Mouse (Mus musculus): ENCODE measurements around the gene Hsph1. TPM values are rescaled to one million over a fixed set of nuclear protein-coding genes. Genes with fewer than 3 reads are reported as not detected.

The Hsph1 gene
- polyA plus RNA-seq, 1 experiment from 2014 or later: 49.5 TPM

DNA sequence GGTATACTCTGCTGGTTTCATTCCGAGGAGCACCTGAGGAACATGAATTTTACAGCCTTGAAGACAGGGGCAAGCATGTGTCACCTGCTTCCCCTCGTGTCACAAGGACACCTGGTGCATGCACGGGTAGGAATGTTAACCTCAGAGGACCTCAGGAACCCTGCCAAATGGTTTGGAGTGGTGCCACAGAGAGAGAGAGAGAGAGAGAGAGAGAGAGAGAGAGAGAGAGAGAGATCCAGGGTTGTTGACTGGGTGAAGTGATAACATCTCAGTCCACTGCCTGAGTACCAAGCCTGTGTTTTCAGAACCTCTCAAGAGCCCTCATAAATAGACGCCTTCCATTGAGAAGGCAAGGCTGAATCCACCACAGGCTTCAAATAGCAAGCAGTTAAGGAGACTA is 12.0 kb upstream of the Hsph1 start:
- Histone ChIP-seq H3K4me2 (ENCODE audit: low read depth, low read length) (no peak overlapping the region), H3K4me3 (replicated peaks; ENCODE audit: low read length) (no peak overlapping the region), H3K9me3 (replicated peaks; ENCODE audit: control insufficient read depth, low read length) (no peaks in the 10 kb centered on the region), H3K27ac (ENCODE audit: low read length) (no peak overlapping the region), H3K9ac (ENCODE audit: low read length) (no peak overlapping the region), H3K36me3 (ENCODE audit: control insufficient read depth, insufficient read depth, low read length) (no peaks in the 10 kb centered on the region), H3K4me1 (ENCODE audit: control insufficient read depth, insufficient read depth, low read length) (peaks cover 9% of the 10 kb centered on the region; the same call in 1 of the 2 replicates), H3K27me3 (ENCODE audit: control insufficient read depth, insufficient read depth, low read length) (no peaks in the 10 kb centered on the region)
- no peak for ATAC-seq (ENCODE audit: insufficient read depth, low FRiP score)
- 55% methylated on average over 4 of the region's 4 CpGs for WGBS

DNA sequence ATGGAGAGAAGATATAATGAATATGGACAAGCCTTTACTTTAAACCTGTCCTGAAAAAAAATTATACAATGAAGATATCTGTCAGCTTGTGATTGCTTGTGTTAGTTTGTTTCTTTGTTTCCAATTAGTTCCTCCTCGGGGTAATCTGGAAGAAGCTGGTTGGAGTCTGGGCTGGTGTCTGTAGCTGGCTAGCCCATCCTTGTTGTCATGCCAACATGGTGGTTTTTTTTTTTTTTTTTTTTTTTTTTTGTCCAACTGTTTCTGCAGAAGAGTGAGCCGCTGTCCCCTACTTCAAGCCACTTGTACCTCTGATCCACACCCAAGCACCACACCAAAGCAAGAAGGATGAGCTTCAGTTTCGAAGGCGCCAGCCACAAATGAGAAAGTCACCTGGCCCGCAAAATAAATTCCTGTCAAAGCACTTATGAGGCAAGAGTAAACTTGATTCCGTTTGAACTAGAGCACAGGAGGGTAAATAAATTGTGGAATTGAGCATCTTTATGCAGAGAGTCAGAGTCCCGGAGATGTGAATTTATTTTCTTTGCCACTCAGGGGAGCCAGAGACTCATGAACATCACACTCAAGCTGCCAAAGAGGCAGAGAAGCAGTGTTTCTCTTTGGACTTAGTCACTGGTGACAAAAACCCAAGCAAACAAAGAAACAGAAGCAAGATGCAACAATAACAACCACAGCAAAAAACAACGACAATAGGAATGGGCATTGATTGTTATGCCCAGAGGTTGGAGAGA is 11.4 kb upstream of the Hsph1 start:
- WGBS: 69% methylated on average over 8 of the region's 8 CpGs
- Histone ChIP-seq H3K27ac (ENCODE audit: low read length) (no peak overlapping the region), H3K27me3 (ENCODE audit: control insufficient read depth, insufficient read depth, low read length) (no peaks in the 10 kb centered on the region), H3K4me1 (ENCODE audit: control insufficient read depth, insufficient read depth, low read length) (peaks cover 9% of the 10 kb centered on the region; the same call in 1 of the 2 replicates), H3K4me2 (ENCODE audit: low read depth, low read length) (no peak overlapping the region), H3K9ac (ENCODE audit: low read length) (no peak overlapping the region), H3K9me3 (replicated peaks; ENCODE audit: control insufficient read depth, low read length) (no peaks in the 10 kb centered on the region), H3K4me3 (replicated peaks; ENCODE audit: low read length) (no peak overlapping the region), H3K36me3 (ENCODE audit: control insufficient read depth, insufficient read depth, low read length) (no peaks in the 10 kb centered on the region)
- ATAC-seq (ENCODE audit: insufficient read depth, low FRiP score): no peak

DNA sequence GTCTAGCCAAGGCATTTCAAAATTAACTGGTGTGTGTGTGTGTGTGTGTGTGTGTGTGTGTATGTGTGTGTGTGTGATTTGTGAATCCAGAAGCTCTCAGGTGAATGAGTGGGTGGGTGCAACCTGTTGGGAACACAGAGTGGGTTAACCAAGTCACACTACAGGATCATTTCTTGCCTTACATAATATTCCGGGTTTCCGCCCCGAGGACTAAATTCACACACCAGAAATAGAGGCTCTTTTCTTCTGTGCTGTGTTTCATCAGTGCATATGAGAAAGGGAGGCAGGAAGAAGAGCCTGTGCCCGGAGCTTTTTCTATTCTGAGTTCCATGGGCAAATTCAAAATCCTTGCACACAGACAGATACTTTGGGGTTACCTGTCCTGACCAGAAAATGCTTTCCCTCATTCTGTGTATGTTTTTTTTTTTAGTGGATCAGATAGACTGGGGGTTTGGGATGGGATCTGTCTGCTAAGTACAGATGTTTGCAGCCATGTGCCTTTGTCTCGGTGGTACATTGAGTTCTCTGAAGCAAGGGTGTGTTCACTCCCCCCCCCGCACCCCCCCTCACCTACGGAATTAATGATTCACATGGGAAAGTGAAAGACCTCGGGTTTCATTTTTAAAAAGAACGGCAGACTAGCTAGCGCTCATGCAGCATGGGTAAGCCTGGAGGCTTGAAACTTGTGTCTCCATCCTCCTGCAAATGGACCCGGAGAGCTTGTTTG is 6.8 kb upstream of the Hsph1 start:
- 77% methylated on average over 11 of the region's 11 CpGs for WGBS
- no peak for ATAC-seq (ENCODE audit: insufficient read depth, low FRiP score)

GRCm38 (mm10) chr5:149642366-149642765 is 6.2 kb upstream of the Hsph1 start:
- no peaks in the 10 kb centered on the region for H3K36me3 ChIP-seq (ENCODE audit: control insufficient read depth, insufficient read depth, low read length)
- no peak overlapping the region for H3K27ac ChIP-seq (ENCODE audit: low read length)
- H3K9me3 ChIP-seq (replicated peaks; ENCODE audit: control insufficient read depth, low read length): no peaks in the 10 kb centered on the region
- H3K9ac ChIP-seq (ENCODE audit: low read length): no peak overlapping the region
- no peak for ATAC-seq (ENCODE audit: insufficient read depth, low FRiP score)
- no peaks in the 10 kb centered on the region for H3K27me3 ChIP-seq (ENCODE audit: control insufficient read depth, insufficient read depth, low read length)
- 45% methylated on average over 6 of the region's 6 CpGs for WGBS
- no peak overlapping the region for H3K4me2 ChIP-seq (ENCODE audit: low read depth, low read length)
- no peak overlapping the region for H3K4me3 ChIP-seq (replicated peaks; ENCODE audit: low read length)
- 0 out of 2 replicates have a peak, but pooled peaks cover 1% of the 10 kb centered on the region for H3K4me1 ChIP-seq (ENCODE audit: control insufficient read depth, insufficient read depth, low read length)

More for the DNA sequence above, 6.8 kb upstream of the Hsph1 start:
- H3K36me3 ChIP-seq (ENCODE audit: control insufficient read depth, insufficient read depth, low read length): no peaks in the 10 kb centered on the region
- H3K27me3 ChIP-seq (ENCODE audit: control insufficient read depth, insufficient read depth, low read length): no peaks in the 10 kb centered on the region
- H3K4me2 ChIP-seq (ENCODE audit: low read depth, low read length): no peak overlapping the region
- H3K27ac ChIP-seq (ENCODE audit: low read length): no peak overlapping the region
- no peaks in the 10 kb centered on the region for H3K4me1 ChIP-seq (ENCODE audit: control insufficient read depth, insufficient read depth, low read length)
- H3K4me3 ChIP-seq (replicated peaks; ENCODE audit: low read length): no peak overlapping the region
- H3K9ac ChIP-seq (ENCODE audit: low read length): no peak overlapping the region
- no peaks in the 10 kb centered on the region for H3K9me3 ChIP-seq (replicated peaks; ENCODE audit: control insufficient read depth, low read length)

DNA sequence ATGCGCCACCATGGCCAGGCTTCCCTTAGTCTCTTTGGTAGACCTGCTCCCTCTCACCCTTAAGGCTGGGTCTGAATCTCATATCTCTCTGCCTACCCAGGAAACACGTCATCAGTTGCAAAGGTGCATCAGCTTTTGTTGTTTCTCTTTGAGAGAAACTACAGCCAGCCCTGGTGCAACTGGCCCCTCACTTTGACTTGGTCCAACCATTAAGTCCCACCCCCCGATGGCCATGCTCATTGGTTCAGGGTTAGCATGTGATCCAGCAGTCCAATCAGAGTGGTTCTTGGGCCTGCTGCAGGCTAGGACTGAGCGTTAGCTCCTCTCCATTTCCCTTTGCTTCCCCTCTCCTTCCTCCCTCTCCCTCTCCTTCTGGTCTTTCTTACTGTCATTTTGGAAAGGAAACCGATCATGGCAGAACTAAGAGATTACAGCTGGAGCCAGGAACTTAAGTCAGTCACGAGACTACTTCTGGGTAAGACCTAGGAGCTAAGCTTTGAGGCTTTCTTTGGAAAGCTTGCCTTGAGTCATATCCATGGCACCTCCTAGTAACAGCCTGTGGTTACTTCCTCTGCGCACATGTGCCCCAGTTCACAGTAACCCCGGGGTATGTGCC is 5.2 kb upstream of the Hsph1 start:
- H3K27me3 ChIP-seq (ENCODE audit: control insufficient read depth, insufficient read depth, low read length): no peaks in the 10 kb centered on the region
- no peak overlapping the region for H3K4me3 ChIP-seq (replicated peaks; ENCODE audit: low read length)
- H3K36me3 ChIP-seq (ENCODE audit: control insufficient read depth, insufficient read depth, low read length): no peaks in the 10 kb centered on the region
- no peak for ATAC-seq (ENCODE audit: insufficient read depth, low FRiP score)
- no peak overlapping the region for H3K27ac ChIP-seq (ENCODE audit: low read length)
- 0 out of 2 replicates have a peak, but pooled peaks cover 3% of the 10 kb centered on the region for H3K4me1 ChIP-seq (ENCODE audit: control insufficient read depth, insufficient read depth, low read length)
- no peak overlapping the region for H3K4me2 ChIP-seq (ENCODE audit: low read depth, low read length)
- H3K9me3 ChIP-seq (replicated peaks; ENCODE audit: control insufficient read depth, low read length): no peaks in the 10 kb centered on the region
- H3K9ac ChIP-seq (ENCODE audit: low read length): no peak overlapping the region
- 77% methylated on average over 8 of the region's 8 CpGs for WGBS

GRCm38 (mm10) chr5:149637306-149637705 is 1.1 kb upstream of the Hsph1 start:
- H3K9me3 ChIP-seq (replicated peaks; ENCODE audit: control insufficient read depth, low read length): no peaks in the 10 kb centered on the region
- 54% methylated on average over 8 of the region's 8 CpGs for WGBS
- no peak for ATAC-seq (ENCODE audit: insufficient read depth, low FRiP score)

GRCm38 (mm10) chr5:149635556-149635955 is 620 bp downstream of the Hsph1 start:
- peak overlapping the region; percentile 85 for H3K27ac ChIP-seq (ENCODE audit: low read length)
- peaks cover 15% of the 10 kb centered on the region; the same call in 1 of the 2 replicates for H3K4me1 ChIP-seq (ENCODE audit: control insufficient read depth, insufficient read depth, low read length)
- H3K27me3 ChIP-seq (ENCODE audit: control insufficient read depth, insufficient read depth, low read length): no peaks in the 10 kb centered on the region
- H3K9ac ChIP-seq (ENCODE audit: low read length): peak overlapping the region; percentile 83
- ATAC-seq (ENCODE audit: insufficient read depth, low FRiP score): no peak
- peaks cover 20% of the 10 kb centered on the region; the same call in 1 of the 2 replicates for H3K36me3 ChIP-seq (ENCODE audit: control insufficient read depth, insufficient read depth, low read length)
- peak overlapping the region; percentile 73 for H3K4me3 ChIP-seq (replicated peaks; ENCODE audit: low read length)
- H3K9me3 ChIP-seq (replicated peaks; ENCODE audit: control insufficient read depth, low read length): no peaks in the 10 kb centered on the region
- H3K4me2 ChIP-seq (ENCODE audit: low read depth, low read length): peak overlapping the region; percentile 63
- under 1% methylated on average over 24 of the region's 24 CpGs for WGBS

More at GRCm38 (mm10) chr5:149637306-149637705, 1.1 kb upstream of the Hsph1 start:
- peak overlapping the region; percentile 73 for H3K4me3 ChIP-seq (replicated peaks; ENCODE audit: low read length)
- H3K27me3 ChIP-seq (ENCODE audit: control insufficient read depth, insufficient read depth, low read length): no peaks in the 10 kb centered on the region
- 0 out of 2 replicates have a peak, but pooled peaks cover 4% of the 10 kb centered on the region for H3K36me3 ChIP-seq (ENCODE audit: control insufficient read depth, insufficient read depth, low read length)
- peak overlapping the region; percentile 52 for H3K4me2 ChIP-seq (ENCODE audit: low read depth, low read length)
- no peak overlapping the region for H3K27ac ChIP-seq (ENCODE audit: low read length)
- peak overlapping the region; percentile 23 for H3K9ac ChIP-seq (ENCODE audit: low read length)
- peaks cover 15% of the 10 kb centered on the region; the same call in 1 of the 2 replicates for H3K4me1 ChIP-seq (ENCODE audit: control insufficient read depth, insufficient read depth, low read length)

- H3K27me3 ChIP-seq (ENCODE audit: control insufficient read depth, insufficient read depth, low read length): no peaks in the 10 kb centered on the region
- peak overlapping the region; percentile 73 for H3K4me3 ChIP-seq (replicated peaks; ENCODE audit: low read length)
- H3K9ac ChIP-seq (ENCODE audit: low read length): peak overlapping the region; percentile 83
- peaks cover 15% of the 10 kb centered on the region; the same call in 1 of the 2 replicates for H3K4me1 ChIP-seq (ENCODE audit: control insufficient read depth, insufficient read depth, low read length)
- peak overlapping the region; percentile 63 for H3K4me2 ChIP-seq (ENCODE audit: low read depth, low read length)
- no peak for ATAC-seq (ENCODE audit: insufficient read depth, low FRiP score)
- H3K27ac ChIP-seq (ENCODE audit: low read length): no peak overlapping the region
- H3K36me3 ChIP-seq (ENCODE audit: control insufficient read depth, insufficient read depth, low read length): peaks cover 27% of the 10 kb centered on the region
- no peaks in the 10 kb centered on the region for H3K9me3 ChIP-seq (replicated peaks; ENCODE audit: control insufficient read depth, low read length)
- WGBS: 55% methylated on average over 11 of the region's 11 CpGs
Observed at GRCm38 (mm10) chr5:149634409-149635035, 1.7 kb downstream of the Hsph1 start.
